Mouse (Mus musculus) C2C12 (cell line): ENCODE measurements around the gene Nfx1. TPM values are rescaled to one million over a fixed set of nuclear protein-coding genes. Genes with fewer than 3 reads are reported as not detected.

Experiments
- H3K27me3 ChIP-seq: one replicate; pipeline ENCODE4 v1.6.1; 2011; ENCODE audit not compliant: control insufficient read depth, insufficient read depth, insufficient read length
- H3K36me3 ChIP-seq: one replicate; pipeline ENCODE4 v1.6.1; 2011; ENCODE audit not compliant: control insufficient read depth, insufficient read depth
- H3K4me3 ChIP-seq: one replicate; pipeline ENCODE4 v1.5.1; 2011; ENCODE audit warnings: mild to moderate bottlenecking, control low read depth; ENCODE audit not compliant: poor library complexity, insufficient read depth, severe bottlenecking
- H3K79me2 ChIP-seq: one replicate; pipeline ENCODE4 v1.6.1; 2011; ENCODE audit not compliant: control insufficient read depth, insufficient read depth
- H3K79me3 ChIP-seq: one replicate; pipeline ENCODE4 v1.6.1; 2011; ENCODE audit warnings: low read depth, control low read depth
- H3ac ChIP-seq: one replicate; pipeline ENCODE3; 2011; ENCODE audit warnings: low read depth; ENCODE audit not compliant: control insufficient read depth, insufficient read length
- CEBPB ChIP-seq: IDR thresholded peaks from one replicate; pipeline ENCODE4 v1.6.1; 2011; ENCODE audit warnings: low read depth, mild to moderate bottlenecking, control low read depth, moderate library complexity
- CTCF ChIP-seq: IDR thresholded peaks from one replicate; pipeline ENCODE4 v1.5.1; 2011; ENCODE audit not compliant: control insufficient read depth, insufficient read depth, insufficient read length
- FOSL1 ChIP-seq: IDR thresholded peaks from one replicate; pipeline ENCODE4 v1.8.0; 2011; ENCODE audit warnings: mild to moderate bottlenecking, low read length; ENCODE audit not compliant: poor library complexity, insufficient read depth, severe bottlenecking
- MAX ChIP-seq: IDR thresholded peaks from one replicate; pipeline ENCODE4 v1.6.1; 2011; ENCODE audit warnings: mild to moderate bottlenecking, control low read depth
- MYOD1 ChIP-seq: IDR thresholded peaks from one replicate; pipeline ENCODE4 v1.6.1; 2011; ENCODE audit warnings: low read depth; ENCODE audit not compliant: control insufficient read depth, insufficient read length
- MYOG ChIP-seq: IDR thresholded peaks from one replicate; pipeline ENCODE4 v1.6.1; 2011; ENCODE audit not compliant: control insufficient read depth, insufficient read length; ENCODE audit errors: extremely low read depth
- USF1 ChIP-seq: IDR thresholded peaks from one replicate; pipeline ENCODE4 v1.6.1; 2011; ENCODE audit warnings: low read depth, mild to moderate bottlenecking, control low read depth, moderate library complexity
- polyA plus RNA-seq: library from polyadenylated mRNA; unstranded; fragments of >200 nt; fragmentation: generic; extraction: Trizol; gene quantifications from one replicate; pipeline ENCODE4 v1.2.1, GENCODE M21; 2012; ENCODE audit warnings: missing spikeins

The Nfx1 gene
- polyA plus RNA-seq, 1 experiment: 29.0 TPM

DNA sequence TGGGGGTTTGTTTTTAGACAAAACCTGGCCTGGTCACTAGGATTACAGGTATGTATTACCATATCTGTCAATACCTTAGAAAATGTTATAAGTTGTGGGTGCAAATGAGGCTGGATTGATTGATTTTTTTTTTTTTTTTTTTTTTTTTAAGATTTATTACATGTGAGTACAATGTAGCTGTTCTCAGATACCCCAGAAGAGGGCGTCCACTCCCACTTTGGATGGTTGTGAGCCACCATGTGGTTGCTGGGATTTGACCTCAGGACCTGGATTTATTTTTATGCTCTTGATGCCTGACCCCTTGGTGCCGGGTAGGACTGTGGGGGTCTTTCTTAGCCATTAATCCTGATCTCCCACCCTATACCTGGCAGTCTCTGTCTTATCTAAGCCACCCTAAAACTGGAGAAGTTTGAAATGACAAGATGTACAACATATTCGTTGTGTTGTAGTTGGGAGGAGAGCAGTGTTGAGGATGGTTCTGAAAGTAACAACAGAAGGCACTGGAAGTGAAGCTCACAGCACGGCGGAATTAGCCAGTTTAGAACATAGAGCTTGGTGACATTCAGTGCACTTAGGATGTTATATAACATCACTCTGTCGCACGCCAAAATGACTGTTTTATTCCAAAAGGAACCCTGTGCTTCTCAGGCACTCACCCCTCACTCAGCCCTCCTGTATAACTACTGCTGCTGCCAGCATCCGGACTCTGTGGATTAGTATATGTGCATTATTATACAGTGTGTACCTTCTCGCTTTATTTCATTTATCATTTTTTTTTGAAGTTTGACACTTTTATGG, 30.3 kb downstream of the Nfx1 start:
- no peaks in the 10 kb centered on the region for H3K79me3 ChIP-seq
- peaks cover 94% of the 10 kb centered on the region for H3K36me3 ChIP-seq
- no peaks in the 10 kb centered on the region for H3K79me2 ChIP-seq
- H3K4me3 ChIP-seq: no peak overlapping the region
- H3ac ChIP-seq: no peak overlapping the region
- TF ChIP-seq MYOD1 (no peak), USF1 (no peak), MAX (no peak)
- H3K27me3 ChIP-seq: no peaks in the 10 kb centered on the region

DNA sequence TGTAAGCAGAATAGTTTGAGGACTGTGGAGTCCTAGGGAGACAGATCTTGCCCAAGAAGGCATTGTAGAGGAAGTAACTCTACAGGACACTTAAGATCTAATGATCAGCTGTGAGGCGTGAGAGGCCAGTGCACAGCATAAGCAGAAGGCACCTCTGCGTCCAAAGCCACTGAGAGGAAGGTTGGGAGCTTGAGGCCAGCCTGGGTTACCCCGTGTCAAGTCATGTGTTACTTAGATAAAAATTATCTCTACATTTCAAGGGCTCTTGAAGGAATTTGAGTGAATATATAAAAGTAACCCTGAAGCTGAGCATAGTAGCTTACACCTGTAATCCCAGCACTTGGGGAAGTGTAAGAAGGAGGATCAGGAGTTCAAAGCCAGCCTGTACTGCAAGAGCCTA, 42.6 kb downstream of the Nfx1 start:
- no peaks in the 10 kb centered on the region for H3K27me3 ChIP-seq
- no peaks in the 10 kb centered on the region for H3K79me2 ChIP-seq
- H3K79me3 ChIP-seq: no peaks in the 10 kb centered on the region
- H3K4me3 ChIP-seq: no peak overlapping the region
- H3ac ChIP-seq: no peak overlapping the region
- H3K36me3 ChIP-seq: peaks cover 72% of the 10 kb centered on the region
- TF ChIP-seq MYOD1 (no peak), MAX (no peak), FOSL1 (no peak), CEBPB (no peak), MYOG (no peak), USF1 (no peak), CTCF (no peak)

DNA sequence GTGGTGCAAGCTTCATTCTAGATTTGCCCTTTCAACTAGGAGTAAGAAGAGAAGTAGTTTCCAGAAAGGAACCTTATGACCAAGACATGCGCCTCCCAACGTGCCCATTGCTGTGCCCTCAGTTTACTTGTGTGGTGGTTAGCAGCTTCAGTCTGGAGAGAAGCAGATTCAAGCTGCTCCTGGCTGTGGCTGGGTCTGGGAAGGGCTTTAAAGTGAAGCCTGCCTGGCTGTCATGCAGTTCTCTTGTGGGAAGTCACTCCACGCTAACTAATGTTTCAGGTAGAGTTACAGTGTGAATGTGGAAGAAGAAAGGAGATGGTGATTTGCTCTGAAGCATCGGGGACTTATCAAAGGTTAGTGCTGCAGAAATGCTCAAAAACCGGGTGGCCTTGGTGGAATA, 45.1 kb downstream of the Nfx1 start:
- no peaks in the 10 kb centered on the region for H3K79me3 ChIP-seq
- no peaks in the 10 kb centered on the region for H3K27me3 ChIP-seq
- H3K36me3 ChIP-seq: peaks cover 60% of the 10 kb centered on the region
- no peak overlapping the region for H3ac ChIP-seq
- TF ChIP-seq MAX (no peak), MYOD1 (no peak), MYOG (no peak), CEBPB (no peak), FOSL1 (no peak)
- no peak overlapping the region for H3K4me3 ChIP-seq
- no peaks in the 10 kb centered on the region for H3K79me2 ChIP-seq

DNA sequence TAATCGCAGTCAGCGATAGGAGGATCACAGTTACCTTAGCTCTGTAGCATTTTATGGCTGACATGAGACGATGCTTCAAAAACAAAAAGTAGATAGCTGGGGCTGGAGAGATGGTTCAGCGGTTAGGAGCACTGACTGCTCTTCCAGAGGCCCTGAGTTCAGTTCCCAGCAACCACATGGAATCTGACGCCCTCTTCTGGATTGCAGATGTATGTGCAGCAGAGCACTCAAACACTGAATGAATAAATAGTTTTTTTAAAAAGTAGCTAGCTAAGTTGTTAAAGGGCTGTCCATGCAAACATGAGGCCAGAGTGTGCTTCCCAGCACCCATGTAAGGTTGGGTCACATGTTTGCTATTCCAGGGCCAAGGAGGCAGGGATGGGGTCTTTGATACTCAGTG, 50.4 kb downstream of the Nfx1 start:
- H3K27me3 ChIP-seq: no peaks in the 10 kb centered on the region
- no peaks in the 10 kb centered on the region for H3K79me3 ChIP-seq
- no peak overlapping the region for H3K4me3 ChIP-seq
- peaks cover 39% of the 10 kb centered on the region for H3K36me3 ChIP-seq
- TF ChIP-seq CTCF: no peak
- no peak for TF ChIP-seq MYOG
- no peak for TF ChIP-seq USF1
- TF ChIP-seq MYOD1: no peak
- no peak for TF ChIP-seq CEBPB
- no peak for TF ChIP-seq FOSL1
- no peak for TF ChIP-seq MAX
- no peaks in the 10 kb centered on the region for H3K79me2 ChIP-seq
- H3ac ChIP-seq: no peak overlapping the region

DNA sequence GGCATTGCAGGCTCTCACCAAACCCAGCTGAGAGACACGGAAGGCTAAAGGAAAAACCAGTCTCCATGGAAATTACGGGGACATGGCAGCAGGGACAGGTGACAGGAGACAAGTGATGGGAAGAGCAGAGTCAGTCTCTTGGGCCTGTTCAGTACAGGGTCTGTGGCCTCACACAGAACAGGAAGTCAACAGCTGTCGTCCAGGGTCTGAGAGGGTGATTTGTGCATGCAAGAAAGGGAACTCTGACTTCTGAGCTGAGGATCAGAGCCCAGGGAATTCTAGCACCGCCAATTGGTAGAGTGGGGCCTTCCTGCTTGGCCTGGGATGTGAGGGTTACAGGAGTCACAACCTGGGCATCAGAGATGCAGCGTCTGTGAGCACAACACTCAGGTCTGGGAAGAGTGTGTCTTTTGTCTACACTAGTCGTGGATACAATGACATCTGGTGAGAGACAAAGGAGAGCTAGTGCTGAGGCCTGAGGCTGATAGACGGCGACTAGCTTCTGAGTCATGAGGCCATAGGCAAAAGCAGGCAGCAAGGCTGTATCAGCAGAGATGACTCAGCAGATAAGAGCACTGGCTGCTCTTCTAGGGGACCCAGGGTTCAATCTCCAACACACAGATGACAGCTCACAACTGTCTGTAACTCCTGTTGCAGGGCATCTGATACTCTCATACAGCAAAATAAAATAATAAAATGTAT, 55.5 kb downstream of the Nfx1 start:
- no peaks in the 10 kb centered on the region for H3K79me2 ChIP-seq
- H3K27me3 ChIP-seq: no peaks in the 10 kb centered on the region
- peaks cover 25% of the 10 kb centered on the region for H3K36me3 ChIP-seq
- TF ChIP-seq MYOD1 (peak; percentile 2), MYOG (no peak), CEBPB (no peak), FOSL1 (no peak)
- H3K4me3 ChIP-seq: no peak overlapping the region
- H3K79me3 ChIP-seq: no peaks in the 10 kb centered on the region
- no peak overlapping the region for H3ac ChIP-seq

DNA sequence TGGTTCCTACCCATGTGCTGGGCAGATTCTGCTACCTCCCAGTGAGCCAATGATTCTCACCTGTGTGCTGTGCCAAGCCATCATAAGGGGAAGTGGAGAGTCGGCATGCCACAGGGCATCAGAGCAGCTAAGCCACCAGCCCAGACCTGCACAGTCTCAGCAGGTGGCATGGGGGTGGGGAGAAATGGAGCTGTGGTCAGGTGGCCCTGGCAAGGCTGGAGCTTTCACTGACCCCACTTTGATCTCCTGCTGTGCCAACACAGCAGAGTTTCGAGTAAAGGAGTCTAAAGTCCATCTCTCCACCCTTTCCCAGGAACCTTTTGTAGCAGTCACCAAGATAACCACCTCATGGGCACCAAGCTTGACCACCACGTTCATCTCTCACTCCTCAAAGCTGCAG, 57.2 kb downstream of the Nfx1 start:
- Histone ChIP-seq H3K36me3 (peaks cover 15% of the 10 kb centered on the region), H3K27me3 (no peaks in the 10 kb centered on the region), H3K79me2 (no peaks in the 10 kb centered on the region), H3K79me3 (no peaks in the 10 kb centered on the region), H3ac (no peak overlapping the region), H3K4me3 (no peak overlapping the region)
- TF ChIP-seq FOSL1: no peak
- no peak for TF ChIP-seq CTCF
- TF ChIP-seq USF1: no peak
- no peak for TF ChIP-seq MAX
- TF ChIP-seq MYOG: no peak
- TF ChIP-seq CEBPB: no peak
- TF ChIP-seq MYOD1: no peak
